Mouse (Mus musculus): ENCODE results near the gene Nf1. TPM values are rescaled to one million over a fixed set of nuclear protein-coding genes. Genes with fewer than 3 reads are reported as not detected.

Gene Nf1
- polyA plus RNA-seq, 1 experiment from 2014 or later, result 10.4 TPM

GRCm38 (mm10) chr11:79533950-79534690 is 194.6 kb downstream of the Nf1 start:
- H3K27ac ChIP-seq (ENCODE audit: low read depth, low read length), result no peak overlapping the region
- no peaks in the 10 kb centered on the region; the same call in 1 of the 2 replicates for H3K36me3 ChIP-seq (ENCODE audit: control insufficient read depth, insufficient read depth, low read length)
- DNase-seq (ENCODE audit: low spot score) (no peak), ATAC-seq (replicated peaks; ENCODE audit: low FRiP score) (no peak)
- WGBS, result 87% methylated on average over 8 of the region's 8 CpGs
- no peak overlapping the region for H3K4me3 ChIP-seq (ENCODE audit: low read depth, low read length)
- no peak overlapping the region for H3K4me2 ChIP-seq (ENCODE audit: low read depth, low read length, severe bottlenecking)
- H3K27me3 ChIP-seq (ENCODE audit: control insufficient read depth, insufficient read depth, low read length), result no peaks in the 10 kb centered on the region
- no peak overlapping the region for H3K9ac ChIP-seq (ENCODE audit: low read length)
- no peaks in the 10 kb centered on the region for H3K9me3 ChIP-seq (ENCODE audit: control insufficient read depth, low read length)
- H3K4me1 ChIP-seq (replicated peaks; ENCODE audit: control insufficient read depth, insufficient read depth, low read length), result no peaks in the 10 kb centered on the region

DNA sequence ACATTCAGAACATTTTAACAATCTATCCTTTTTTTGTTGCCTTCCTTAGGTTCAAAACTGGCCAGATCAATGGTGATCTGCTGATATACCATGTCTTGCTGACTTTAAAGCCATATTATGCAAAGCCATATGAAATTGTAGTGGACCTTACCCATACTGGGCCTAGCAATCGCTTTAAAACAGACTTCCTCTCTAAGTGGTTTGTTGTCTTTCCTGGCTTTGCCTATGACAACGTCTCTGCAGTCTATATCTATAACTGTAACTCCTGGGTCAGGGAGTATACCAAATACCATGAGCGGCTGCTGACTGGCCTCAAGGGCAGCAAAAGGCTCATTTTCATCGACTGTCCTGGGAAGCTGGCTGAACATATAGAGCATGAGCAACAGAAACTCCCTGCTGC is 196.1 kb downstream of the Nf1 start:
- no peaks in the 10 kb centered on the region; the same call in 1 of the 2 replicates for H3K36me3 ChIP-seq (ENCODE audit: control insufficient read depth, insufficient read depth, low read length)
- H3K4me2 ChIP-seq (ENCODE audit: low read depth, low read length, severe bottlenecking), result no peak overlapping the region
- no peak overlapping the region for H3K9ac ChIP-seq (ENCODE audit: low read length)
- no peak overlapping the region for H3K27ac ChIP-seq (ENCODE audit: low read depth, low read length)
- DNase-seq (ENCODE audit: low spot score), result no peak
- ATAC-seq (replicated peaks; ENCODE audit: low FRiP score), result no peak
- WGBS, result 93% methylated on average over 4 of the region's 4 CpGs
- H3K27me3 ChIP-seq (ENCODE audit: control insufficient read depth, insufficient read depth, low read length), result no peaks in the 10 kb centered on the region
- H3K4me3 ChIP-seq (ENCODE audit: low read depth, low read length), result no peak overlapping the region
- no peaks in the 10 kb centered on the region for H3K9me3 ChIP-seq (ENCODE audit: control insufficient read depth, low read length)
- H3K4me1 ChIP-seq (replicated peaks; ENCODE audit: control insufficient read depth, insufficient read depth, low read length), result no peaks in the 10 kb centered on the region

- H3K4me3 ChIP-seq (ENCODE audit: low read depth, low read length), result no peak overlapping the region
- no peaks in the 10 kb centered on the region for H3K4me1 ChIP-seq (replicated peaks; ENCODE audit: control insufficient read depth, insufficient read depth, low read length)
- ATAC-seq (replicated peaks; ENCODE audit: low FRiP score), result no peak
- H3K9me3 ChIP-seq (ENCODE audit: control insufficient read depth, low read length), result no peaks in the 10 kb centered on the region
- no peaks in the 10 kb centered on the region for H3K27me3 ChIP-seq (ENCODE audit: control insufficient read depth, insufficient read depth, low read length)
- H3K4me2 ChIP-seq (ENCODE audit: low read depth, low read length, severe bottlenecking), result no peak overlapping the region
- 92% methylated on average over 3 of the region's 3 CpGs for WGBS
- H3K36me3 ChIP-seq (ENCODE audit: control insufficient read depth, insufficient read depth, low read length), result no peaks in the 10 kb centered on the region; the same call in 1 of the 2 replicates
- H3K9ac ChIP-seq (ENCODE audit: low read length), result no peak overlapping the region
- H3K27ac ChIP-seq (ENCODE audit: low read depth, low read length), result no peak overlapping the region
- no peak for DNase-seq (ENCODE audit: low spot score)
Measured at GRCm38 (mm10) chr11:79536293-79536692, 196.8 kb downstream of the Nf1 start.

DNA sequence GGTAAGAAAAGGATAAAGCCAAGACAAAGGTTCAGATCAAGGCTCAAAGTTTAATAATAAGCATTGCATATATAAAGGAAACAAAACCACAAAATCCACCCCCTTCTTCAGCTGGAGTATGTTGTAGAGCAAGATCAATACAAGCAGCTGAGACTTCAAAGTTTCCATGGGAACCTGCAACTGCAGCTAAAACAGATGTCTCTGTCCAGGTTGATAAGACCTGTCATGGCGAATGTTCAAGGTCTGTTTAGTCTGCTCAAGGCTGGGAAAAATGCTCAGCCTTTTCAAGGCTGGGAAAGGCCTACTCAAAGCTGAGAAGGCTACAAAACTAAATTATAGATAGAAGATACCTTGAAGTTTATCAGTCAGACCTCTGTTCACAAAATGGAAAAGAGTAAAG is 213.1 kb downstream of the Nf1 start:
- WGBS, result 81% methylated on average over 1 of the region's 1 CpGs
- H3K27ac ChIP-seq (ENCODE audit: low read depth, low read length), result no peak overlapping the region
- H3K4me2 ChIP-seq (ENCODE audit: low read depth, low read length, severe bottlenecking), result no peak overlapping the region
- no peak overlapping the region for H3K9ac ChIP-seq (ENCODE audit: low read length)
- no peak for ATAC-seq (replicated peaks; ENCODE audit: low FRiP score)
- no peaks in the 10 kb centered on the region for H3K4me1 ChIP-seq (replicated peaks; ENCODE audit: control insufficient read depth, insufficient read depth, low read length)
- no peaks in the 10 kb centered on the region for H3K27me3 ChIP-seq (ENCODE audit: control insufficient read depth, insufficient read depth, low read length)
- no peaks in the 10 kb centered on the region for H3K9me3 ChIP-seq (ENCODE audit: control insufficient read depth, low read length)
- H3K36me3 ChIP-seq (ENCODE audit: control insufficient read depth, insufficient read depth, low read length), result peaks cover 3% of the 10 kb centered on the region; the same call in 1 of the 2 replicates
- no peak overlapping the region for H3K4me3 ChIP-seq (ENCODE audit: low read depth, low read length)
- no peak for DNase-seq (ENCODE audit: low spot score)

DNA sequence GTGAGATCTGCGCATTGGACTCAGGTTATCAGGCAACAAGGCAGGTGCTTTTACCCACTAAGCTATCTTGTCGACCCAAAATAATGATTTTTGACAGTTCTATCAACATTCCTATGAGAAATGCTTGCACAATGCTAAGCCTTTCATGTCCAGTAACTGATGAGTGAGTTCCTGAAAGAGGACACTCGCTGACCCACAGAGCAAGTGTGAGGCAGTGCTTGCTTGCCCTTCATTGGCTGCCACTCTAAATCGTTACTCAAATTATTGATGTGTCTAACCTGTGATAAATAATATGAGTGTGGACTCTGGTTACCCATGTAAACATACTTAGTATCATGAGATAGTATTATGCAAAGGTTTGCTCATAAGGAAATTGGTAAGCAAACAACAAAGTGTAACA is 221.0 kb downstream of the Nf1 start:
- no peak overlapping the region for H3K4me2 ChIP-seq (ENCODE audit: low read depth, low read length, severe bottlenecking)
- no peak overlapping the region for H3K27ac ChIP-seq (ENCODE audit: low read depth, low read length)
- H3K27me3 ChIP-seq (ENCODE audit: control insufficient read depth, insufficient read depth, low read length), result no peaks in the 10 kb centered on the region
- DNase-seq (ENCODE audit: low spot score) (no peak), ATAC-seq (replicated peaks; ENCODE audit: low FRiP score) (no peak)
- no peak overlapping the region for H3K4me3 ChIP-seq (ENCODE audit: low read depth, low read length)
- peaks cover 6% of the 10 kb centered on the region; the same call in 1 of the 2 replicates for H3K36me3 ChIP-seq (ENCODE audit: control insufficient read depth, insufficient read depth, low read length)
- no peaks in the 10 kb centered on the region for H3K4me1 ChIP-seq (replicated peaks; ENCODE audit: control insufficient read depth, insufficient read depth, low read length)
- no peak overlapping the region for H3K9ac ChIP-seq (ENCODE audit: low read length)
- 92% methylated on average over 4 of the region's 4 CpGs for WGBS
- H3K9me3 ChIP-seq (ENCODE audit: control insufficient read depth, low read length), result no peaks in the 10 kb centered on the region

GRCm38 (mm10) chr11:79563493-79563892 is 224.0 kb downstream of the Nf1 start:
- no peaks in the 10 kb centered on the region for H3K9me3 ChIP-seq (ENCODE audit: control insufficient read depth, low read length)
- H3K4me2 ChIP-seq (ENCODE audit: low read depth, low read length, severe bottlenecking), result no peak overlapping the region
- ATAC-seq (replicated peaks; ENCODE audit: low FRiP score) (no peak), DNase-seq (ENCODE audit: low spot score) (no peak)
- H3K27ac ChIP-seq (ENCODE audit: low read depth, low read length), result no peak overlapping the region
- H3K9ac ChIP-seq (ENCODE audit: low read length), result no peak overlapping the region
- peaks cover 12% of the 10 kb centered on the region for H3K36me3 ChIP-seq (ENCODE audit: control insufficient read depth, insufficient read depth, low read length)
- 94% methylated on average over 7 of the region's 7 CpGs for WGBS
- no peaks in the 10 kb centered on the region for H3K27me3 ChIP-seq (ENCODE audit: control insufficient read depth, insufficient read depth, low read length)
- H3K4me3 ChIP-seq (ENCODE audit: low read depth, low read length), result no peak overlapping the region
- no peaks in the 10 kb centered on the region for H3K4me1 ChIP-seq (replicated peaks; ENCODE audit: control insufficient read depth, insufficient read depth, low read length)

GRCm38 (mm10) chr11:79566947-79567346 is 227.5 kb downstream of the Nf1 start:
- no peak overlapping the region for H3K4me2 ChIP-seq (ENCODE audit: low read depth, low read length, severe bottlenecking)
- no peak overlapping the region for H3K9ac ChIP-seq (ENCODE audit: low read length)
- WGBS, result 48% methylated on average over 1 of the region's 1 CpGs
- H3K4me3 ChIP-seq (ENCODE audit: low read depth, low read length), result no peak overlapping the region
- no peak for ATAC-seq (replicated peaks; ENCODE audit: low FRiP score)
- H3K27me3 ChIP-seq (ENCODE audit: control insufficient read depth, insufficient read depth, low read length), result no peaks in the 10 kb centered on the region
- H3K4me1 ChIP-seq (replicated peaks; ENCODE audit: control insufficient read depth, insufficient read depth, low read length), result no peaks in the 10 kb centered on the region
- H3K9me3 ChIP-seq (ENCODE audit: control insufficient read depth, low read length), result no peaks in the 10 kb centered on the region
- H3K27ac ChIP-seq (ENCODE audit: low read depth, low read length), result no peak overlapping the region
- peaks cover 20% of the 10 kb centered on the region for H3K36me3 ChIP-seq (ENCODE audit: control insufficient read depth, insufficient read depth, low read length)
- no peak for DNase-seq (ENCODE audit: low spot score)

GRCm38 (mm10) chr11:79568197-79568911 is 228.9 kb downstream of the Nf1 start:
- WGBS, result 94% methylated on average over 11 of the region's 11 CpGs
- DNase-seq (ENCODE audit: low spot score), result no peak
- peaks cover 20% of the 10 kb centered on the region for H3K36me3 ChIP-seq (ENCODE audit: control insufficient read depth, insufficient read depth, low read length)

More at GRCm38 (mm10) chr11:79568197-79568911, 228.9 kb downstream of the Nf1 start:
- Histone ChIP-seq H3K4me3 (ENCODE audit: low read depth, low read length) (no peak overlapping the region), H3K9ac (ENCODE audit: low read length) (no peak overlapping the region), H3K27me3 (ENCODE audit: control insufficient read depth, insufficient read depth, low read length) (no peaks in the 10 kb centered on the region), H3K9me3 (ENCODE audit: control insufficient read depth, low read length) (no peaks in the 10 kb centered on the region), H3K27ac (ENCODE audit: low read depth, low read length) (no peak overlapping the region), H3K4me2 (ENCODE audit: low read depth, low read length, severe bottlenecking) (no peak overlapping the region), H3K4me1 (replicated peaks; ENCODE audit: control insufficient read depth, insufficient read depth, low read length) (no peaks in the 10 kb centered on the region)
- ATAC-seq (replicated peaks; ENCODE audit: low FRiP score), result no peak
